Mouse (Mus musculus) embryo, embryonic 9.5 days (tissue): ENCODE results near the gene Slc4a11.

Experiments used
- DNase-seq: peaks from one replicate; pipeline ENCODE4 v3.0.0-alpha.2; 2017; ENCODE audit errors: extremely low spot score

The Slc4a11 gene

DNA sequence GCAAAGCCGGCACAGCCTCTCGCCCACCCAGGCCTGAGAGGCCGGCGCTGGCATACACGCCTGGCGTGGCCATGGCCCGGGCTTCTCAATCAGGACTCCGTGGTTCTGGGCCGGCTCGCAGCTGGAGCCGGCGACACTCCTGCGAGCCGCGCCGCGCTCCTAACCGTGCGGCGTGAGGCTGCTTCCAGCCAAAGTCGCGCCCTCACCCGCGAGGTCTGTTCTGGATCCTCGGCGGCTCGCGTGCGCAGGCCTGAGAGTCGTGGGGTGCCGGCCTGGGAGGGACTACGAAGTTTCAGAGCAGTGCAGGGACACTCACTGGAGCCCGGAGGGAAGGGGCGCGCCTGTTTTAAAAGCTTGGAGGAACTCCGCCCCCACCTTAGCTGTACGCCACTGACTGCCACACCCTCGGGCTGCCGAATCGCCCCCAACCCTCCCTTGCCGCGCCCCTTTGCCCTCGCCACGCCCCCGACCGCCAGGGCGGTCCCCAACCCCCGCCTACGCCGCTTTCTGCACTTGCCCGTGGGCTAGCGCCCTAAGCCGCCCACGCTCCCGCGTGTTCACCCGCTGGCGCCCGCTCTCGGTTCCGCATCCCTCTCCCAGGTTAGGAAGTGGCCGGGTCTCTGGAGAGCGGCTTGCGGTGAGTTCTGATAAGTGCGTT, at the start of gene Slc4a11:
Slc4a11 (minus strand) TSS at position 367 of the 658 bp plus-strand sequence.
- peak; percentile 72 for DNase-seq

DNA sequence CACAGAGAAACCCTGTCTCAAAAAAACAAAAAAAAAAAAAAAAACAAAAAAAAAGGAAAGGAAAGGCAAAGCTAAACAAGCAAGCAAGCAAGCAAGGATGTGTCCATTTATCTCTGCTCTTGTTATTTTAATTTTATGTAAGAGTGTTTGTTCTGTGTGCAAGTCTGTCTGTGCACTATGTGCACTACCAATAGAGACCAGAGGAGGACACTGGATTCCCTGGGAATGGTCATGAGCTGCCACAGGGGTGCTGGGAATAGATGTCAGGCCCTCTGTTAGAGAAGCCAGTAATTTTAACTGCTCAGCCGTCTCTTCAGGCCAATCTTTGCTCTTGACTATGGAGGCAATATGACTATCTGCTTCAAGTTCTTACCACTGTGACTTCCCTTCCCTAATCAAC, 46.3 kb upstream of the Slc4a11 start:
- DNase-seq, result no peak

DNA sequence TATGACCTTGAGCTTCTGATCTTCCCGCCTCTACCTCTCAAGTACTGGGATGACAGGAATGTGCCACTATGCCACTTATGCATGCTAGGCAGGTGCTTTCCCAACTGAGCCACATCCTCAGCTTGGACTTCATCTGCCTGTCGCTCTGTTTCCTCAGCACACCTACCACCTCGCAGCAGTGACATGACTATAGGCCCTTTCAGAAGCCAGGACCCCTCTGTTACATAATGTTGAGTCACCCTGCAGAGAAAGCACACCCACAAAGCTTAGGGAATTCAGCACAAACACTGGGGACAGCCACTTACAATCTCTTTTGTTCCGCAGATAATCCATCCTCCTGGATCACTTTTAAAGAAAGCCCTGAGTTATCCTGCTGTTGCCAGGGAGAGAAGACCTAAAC, 42.8 kb upstream of the Slc4a11 start:
- DNase-seq, result no peak

DNA sequence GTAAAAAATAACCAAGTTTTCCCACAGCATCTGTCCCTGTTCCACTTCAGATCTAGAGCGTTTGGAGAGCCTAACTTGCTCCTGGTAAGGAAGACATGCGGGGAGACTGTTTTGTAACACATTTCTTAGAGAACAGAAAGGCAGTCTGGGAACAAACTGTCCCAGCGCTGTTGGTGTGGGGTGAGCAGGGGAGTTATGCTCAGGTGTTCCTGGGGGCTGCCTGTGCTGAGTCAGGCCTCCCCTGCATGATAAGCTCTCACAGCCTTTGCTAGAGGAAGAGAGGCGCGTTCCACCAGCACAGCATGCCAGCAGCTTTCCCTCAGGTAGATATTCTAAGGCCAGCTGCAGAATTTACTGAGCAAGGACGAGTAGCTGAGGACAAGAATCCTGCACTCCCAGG, 40.7 kb upstream of the Slc4a11 start:
- no peak for DNase-seq

DNA sequence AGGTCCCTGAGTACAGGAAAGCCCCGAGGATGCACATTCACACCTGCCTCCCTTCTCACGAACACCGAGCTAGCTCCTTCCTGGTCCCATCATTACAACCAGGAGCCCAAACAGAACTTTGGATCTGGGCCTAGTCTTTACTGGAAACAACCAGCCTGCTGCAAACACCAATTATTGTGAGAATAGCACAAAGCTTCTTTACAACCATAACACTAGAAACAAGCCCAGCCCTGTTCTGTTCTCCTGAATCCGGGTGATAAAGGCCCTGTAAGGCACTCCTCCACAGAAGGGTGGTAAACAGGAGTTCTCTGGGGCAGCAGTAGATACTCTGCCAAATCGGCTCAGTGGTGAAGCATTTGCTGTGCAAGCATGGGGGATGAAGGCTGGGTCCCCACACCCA, 38.0 kb upstream of the Slc4a11 start:
- no peak for DNase-seq

DNA sequence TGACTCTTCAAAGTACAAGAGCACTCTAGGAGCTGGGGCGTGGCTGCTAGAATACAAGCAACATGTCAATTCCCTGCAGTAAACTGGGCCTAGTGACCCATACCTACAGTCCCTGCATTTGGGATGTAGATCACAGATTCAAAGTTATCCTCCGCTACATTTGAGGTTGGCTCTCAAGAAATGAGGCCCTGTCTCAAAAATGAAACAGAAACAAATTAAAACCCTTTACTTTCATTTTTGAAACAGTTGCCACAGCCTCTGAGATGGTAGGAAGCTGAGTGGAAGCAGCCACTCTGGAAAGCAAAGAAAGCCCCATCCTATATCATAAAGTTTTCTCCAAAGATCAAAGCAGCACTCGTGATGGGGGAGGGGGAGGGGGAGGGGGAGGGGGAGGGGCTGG, 36.1 kb upstream of the Slc4a11 start:
- DNase-seq, result no peak

DNA sequence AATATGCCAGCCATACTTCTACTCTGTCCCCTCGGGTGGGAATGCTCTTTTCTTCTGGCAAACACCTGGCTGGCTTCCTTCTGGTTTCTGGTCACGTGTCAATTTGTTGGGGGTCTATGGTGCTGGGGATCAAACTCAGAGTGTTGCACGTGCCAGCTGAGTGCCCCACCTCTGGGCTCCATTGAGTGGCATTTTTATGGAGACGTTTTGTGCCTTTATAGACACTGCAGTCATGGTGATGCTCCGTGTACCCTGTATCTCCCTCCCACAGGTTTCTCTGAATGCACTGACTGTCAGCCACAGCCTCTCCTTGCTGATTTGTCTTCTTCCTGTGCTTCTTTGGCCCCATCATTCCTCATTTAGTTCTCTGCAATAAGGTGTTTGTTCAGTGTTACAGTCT, 34.5 kb upstream of the Slc4a11 start:
- DNase-seq, result no peak

DNA sequence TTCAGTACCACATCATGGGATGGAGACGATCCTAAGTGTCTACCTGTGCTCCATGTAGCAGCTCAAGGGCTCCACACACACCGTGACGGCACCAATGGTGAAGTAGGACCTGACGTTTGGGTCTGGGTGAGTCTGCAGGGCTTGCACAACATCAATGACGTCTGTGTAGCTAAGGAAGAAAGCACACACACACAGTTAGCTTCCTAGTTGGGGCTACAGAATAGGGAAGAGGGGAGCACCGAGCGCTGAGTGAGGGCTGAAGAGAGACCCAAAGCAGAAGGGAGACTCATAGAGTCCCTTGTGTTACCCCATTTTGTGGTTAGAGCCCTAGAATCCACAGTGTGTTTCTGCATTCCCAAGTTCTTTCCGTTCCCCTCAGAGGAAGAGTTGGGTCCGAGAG, 33.4 kb upstream of the Slc4a11 start:
- DNase-seq, result no peak

DNA sequence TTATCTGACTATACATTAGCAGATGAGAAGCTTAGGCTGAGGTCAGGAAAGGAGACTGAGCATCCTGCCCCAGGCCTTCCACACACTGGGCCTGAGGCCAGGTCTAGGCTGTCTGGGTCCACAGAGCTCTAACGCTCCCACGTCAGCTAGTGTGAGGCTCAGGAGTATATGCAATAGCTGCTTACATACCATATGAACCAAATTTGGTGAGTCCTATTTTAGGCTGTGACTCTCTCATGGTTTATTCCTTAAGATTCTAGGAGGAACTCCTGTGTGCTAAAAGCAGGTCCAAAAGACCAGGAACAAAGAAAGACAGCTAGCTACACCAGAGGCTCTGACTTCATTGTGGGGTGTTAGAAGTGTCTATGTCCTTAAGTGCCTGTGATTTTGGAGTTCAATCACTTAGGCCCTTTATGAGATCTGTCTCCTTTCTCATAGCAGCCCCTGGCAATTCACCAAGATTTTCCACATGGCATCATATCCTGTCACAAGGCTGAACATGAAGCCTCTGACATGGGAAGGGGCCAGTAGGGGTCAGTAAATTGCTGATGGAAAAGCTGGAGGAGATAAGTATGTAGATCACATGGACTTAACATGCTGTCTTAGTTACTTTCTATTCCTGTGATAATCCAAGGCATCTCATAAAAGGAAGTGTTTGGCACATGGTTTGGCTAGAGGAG, 31.7 kb upstream of the Slc4a11 start:
- DNase-seq, result no peak

DNA sequence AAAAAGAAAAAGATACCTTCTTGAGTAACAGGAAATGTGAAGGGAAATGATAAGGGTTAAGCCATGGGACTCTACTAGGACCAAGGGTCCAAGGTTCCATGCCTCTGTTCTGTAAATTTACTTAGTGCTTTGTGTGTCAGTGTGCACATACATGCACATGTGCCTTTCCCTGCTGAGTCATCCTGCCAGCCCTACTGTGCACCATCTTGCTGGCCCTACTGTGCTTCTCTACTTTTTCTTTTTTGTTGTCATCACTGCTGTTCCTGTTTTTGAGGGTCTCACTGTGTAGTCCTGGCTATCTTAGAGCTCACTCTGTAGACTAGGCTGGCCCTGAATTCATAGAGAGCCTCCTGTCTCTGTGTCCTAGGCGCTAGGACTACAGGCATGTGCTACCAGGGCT, 30.4 kb upstream of the Slc4a11 start:
- no peak for DNase-seq

DNA sequence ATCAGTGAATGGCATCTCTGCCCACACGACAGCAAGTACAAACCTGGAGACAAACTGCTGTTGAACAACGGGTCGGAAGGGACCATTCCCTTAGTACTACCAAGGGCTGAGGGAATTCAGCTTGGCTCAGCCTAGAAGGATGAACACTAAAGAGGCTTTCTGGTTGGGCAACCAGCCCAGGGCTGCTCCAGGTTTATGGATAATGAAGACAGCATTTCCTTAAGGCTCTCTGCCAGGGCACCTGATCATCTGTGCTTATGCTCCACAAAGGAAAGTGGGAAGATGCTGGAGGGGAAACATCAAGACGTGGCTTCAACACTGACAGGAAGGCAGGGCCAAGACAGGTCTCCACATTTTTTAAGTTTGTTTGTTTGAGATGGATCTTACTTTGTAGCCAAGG, 27.1 kb upstream of the Slc4a11 start:
- DNase-seq, result no peak

DNA sequence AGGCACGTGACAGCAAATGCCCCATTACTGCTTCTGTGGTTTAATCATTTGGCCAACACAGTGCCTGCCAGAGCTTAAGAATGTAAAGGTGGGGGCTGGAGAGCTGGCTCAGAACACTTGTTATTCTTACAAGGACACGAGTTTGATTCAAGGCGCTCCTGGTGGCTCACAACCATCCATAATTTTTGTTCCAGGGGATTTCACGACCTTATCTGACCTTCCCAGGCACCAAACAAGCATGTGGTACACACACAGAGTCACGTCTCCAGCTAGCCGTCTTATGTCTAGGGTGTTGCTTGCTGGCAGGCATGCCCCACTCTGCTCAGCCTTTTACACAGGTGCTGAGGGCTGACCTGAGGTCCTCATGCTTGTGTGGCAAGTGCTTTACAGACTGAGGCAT, 20.6 kb upstream of the Slc4a11 start:
- DNase-seq, result no peak

DNA sequence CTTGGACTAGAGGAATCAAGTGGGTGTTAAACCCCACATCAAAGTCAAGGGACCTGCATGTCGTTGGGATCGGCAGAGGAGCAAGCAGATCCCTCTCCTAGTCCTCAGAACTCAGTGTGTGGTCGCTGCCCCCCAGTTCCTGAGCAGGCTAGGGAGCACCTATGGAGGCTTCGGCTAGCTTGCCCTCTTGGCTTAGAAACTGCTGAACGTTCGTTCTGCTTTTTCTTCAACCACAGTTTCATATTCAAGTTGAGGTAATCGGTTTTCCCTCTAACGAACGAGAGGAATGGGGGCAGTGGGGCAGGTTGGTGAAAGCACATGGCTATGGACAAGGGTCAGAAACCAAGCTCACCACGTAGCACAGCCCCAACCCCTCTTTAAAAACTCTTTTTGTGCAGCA, 9.7 kb upstream of the Slc4a11 start:
- DNase-seq, result no peak

DNA sequence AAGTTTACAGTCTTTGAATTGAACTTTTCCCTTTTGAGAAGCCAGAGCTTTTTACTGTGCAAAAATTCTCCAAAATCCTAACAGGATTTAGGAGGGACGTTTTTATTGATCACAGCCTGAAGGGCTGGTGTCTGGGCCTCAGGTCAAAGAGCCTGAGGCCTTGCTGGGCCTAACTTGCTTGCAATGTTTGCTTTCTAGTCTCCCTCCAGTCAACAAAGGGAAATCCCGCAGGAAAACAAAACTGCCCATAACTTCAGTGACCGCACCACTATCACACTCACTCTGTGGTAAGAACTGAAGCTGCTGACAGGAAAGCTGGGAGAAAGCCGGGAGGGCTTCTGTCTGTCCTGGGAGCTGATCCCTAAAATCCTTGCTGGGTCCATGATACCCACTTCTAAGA, 9.3 kb upstream of the Slc4a11 start:
- DNase-seq, result no peak

DNA sequence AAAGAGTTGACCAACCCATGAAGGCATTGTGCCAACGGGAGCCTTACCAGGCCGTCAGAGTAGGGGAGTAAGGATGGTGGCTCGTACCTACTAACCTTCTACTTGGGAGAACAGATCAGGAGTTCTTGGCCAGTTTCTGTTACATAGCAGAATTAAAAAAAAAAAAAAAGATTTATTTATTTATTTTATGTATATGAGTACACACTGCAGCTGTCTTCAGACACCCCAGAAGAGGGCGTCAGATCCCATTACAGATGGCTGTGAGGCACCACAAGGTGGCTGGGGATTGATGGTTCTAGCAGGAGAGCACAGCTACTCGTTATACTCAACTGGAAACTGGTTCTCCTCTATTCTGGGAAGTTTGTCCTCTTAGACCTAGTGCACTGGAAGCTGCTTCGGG, 7.9 kb upstream of the Slc4a11 start:
- DNase-seq, result no peak

DNA sequence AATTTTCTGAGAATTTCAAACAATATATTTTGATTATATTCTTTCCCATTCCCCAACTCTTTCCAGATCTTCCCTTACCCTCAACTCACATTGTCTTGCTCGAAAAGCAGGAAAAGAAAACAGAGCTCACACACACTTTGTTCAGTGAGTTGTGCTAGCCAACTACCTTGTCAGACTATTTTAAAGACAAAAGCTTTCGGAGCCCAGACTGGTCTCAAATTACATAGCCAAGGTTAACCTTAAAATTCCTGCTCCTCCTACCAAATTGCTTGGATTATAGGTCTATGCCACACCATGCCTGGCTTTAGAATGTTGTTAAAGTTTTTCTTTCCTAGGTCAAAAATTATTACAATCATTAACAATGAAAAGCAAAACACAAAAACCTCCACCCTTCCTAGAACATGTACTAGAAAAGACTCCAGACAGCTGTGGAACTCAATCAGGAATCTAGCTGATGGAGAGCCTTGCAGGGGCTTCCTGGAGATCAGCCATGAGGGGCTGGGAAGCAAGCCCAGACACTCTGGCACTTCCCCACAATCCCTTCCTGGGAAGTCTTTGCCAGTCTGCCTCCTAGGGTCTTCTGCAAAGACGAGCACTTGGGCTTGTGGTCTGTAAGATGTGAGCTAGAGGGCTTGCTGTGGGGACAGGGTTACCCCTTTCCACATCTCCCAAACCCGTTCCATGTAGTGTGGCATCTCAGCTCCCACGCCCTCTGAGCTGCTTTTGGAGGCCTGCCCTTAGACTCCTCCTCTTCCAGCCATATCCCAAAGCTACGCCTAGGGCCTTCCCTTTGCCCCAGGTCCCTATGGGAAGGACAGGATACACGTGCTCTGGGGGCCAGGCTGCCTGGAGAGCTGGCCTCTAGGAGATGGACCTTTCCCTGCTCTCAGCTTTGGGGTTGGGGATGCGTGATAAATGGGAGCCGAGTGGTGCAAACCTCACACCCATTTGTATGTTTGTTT, 7.0 kb upstream of the Slc4a11 start:
- DNase-seq, result no peak

DNA sequence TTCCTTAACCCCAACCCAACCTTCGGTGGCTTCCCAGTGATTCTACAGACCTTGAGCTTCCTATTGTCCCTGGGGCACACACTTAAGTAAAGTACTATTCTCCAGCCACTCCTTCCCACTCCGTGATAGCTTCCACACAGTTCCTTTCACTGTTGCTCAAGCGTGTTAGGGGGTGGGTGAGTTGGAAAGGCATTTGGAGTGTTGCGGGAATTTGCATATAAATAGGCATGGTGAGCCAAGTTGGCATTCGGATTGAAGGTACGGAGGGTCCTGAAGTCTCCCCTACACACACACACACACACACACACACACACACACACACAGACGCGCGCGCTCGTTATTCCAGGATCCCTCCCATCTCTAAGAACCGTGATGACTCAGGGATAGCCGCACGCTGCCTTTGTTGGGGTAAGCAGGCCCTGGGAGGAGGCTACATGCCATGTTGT, 525 bp upstream of the Slc4a11 start:
- DNase-seq, result no peak

DNA sequence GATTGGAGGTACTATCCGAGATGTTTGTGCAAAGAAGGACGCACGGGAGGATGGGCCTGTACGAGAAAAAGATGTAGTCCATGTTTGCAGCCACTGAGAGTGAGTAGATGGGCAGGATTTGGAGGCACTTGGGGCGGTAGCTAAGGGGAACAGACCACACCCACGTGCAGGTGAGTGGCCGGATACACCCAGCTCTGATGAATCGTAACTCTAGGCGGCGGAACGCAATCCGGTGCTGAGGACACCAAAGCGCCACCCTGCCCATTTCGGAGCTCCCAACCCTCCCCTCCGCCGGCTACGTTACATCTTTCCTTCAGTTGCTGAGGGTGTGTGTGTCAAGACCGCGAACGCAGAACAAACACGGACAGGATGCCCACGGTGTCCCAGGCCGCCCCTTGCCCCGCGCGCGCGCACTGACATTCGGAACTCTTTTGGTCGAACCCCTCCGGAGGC, 593 bp downstream of the Slc4a11 start:
- DNase-seq, result no peak

DNA sequence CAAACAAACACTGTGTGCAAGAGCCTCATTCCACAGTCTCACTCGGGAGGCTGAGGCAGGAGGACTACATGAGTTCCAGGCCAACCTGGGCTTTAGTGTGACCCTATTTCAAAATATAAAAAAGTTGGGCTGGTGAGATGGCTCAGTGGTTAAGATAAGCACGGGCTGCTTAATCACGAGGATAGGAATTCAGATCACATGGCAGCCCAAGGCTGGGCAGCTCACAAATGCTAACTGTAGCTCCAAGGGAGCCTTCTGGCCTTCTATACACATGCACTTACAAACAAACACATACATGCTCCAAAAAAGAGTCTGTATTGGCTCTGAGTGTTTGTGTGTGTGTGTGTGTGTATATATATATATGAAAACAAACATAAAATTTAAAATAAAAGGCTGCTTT, 3.8 kb downstream of the Slc4a11 start:
- no peak for DNase-seq

DNA sequence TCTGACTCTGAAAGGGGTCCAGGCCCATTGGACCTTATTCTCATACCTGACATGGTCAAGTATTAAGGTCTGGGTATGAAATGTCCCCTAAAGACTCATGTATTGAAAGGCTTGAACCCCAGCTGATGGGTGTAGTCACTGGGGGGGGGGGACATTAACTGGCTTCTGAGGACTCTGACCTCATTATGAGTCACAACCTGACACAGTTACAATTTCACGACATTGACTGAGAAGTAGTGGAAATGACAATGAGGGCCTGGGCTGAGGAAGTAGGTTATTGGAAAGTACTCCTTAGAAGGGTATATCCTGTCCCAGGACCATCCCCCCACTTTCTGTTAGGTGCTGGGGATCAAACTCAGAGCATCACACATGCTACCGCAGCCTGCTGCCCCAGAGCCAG, 8.3 kb downstream of the Slc4a11 start:
- no peak for DNase-seq

DNA sequence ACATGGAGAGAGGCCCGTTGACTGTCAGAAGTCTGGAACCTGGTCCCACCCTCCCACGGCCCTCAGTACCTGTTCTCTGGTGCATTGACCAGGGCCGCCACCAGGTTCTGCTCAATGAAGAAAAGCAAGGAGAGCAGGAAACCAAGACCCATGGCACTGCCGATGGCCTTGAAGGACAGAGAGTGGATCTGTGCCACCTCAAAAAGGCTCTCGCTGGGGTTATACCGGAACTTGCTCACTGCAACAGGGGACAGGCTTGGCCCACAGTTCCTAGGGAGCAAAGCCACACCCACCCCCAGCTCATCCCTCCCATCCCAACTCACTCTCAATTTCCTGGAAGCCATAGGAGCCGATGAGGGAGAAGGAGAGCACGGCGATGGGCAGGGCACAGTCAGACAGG, 11.9 kb downstream of the Slc4a11 start:
- DNase-seq, result no peak

DNA sequence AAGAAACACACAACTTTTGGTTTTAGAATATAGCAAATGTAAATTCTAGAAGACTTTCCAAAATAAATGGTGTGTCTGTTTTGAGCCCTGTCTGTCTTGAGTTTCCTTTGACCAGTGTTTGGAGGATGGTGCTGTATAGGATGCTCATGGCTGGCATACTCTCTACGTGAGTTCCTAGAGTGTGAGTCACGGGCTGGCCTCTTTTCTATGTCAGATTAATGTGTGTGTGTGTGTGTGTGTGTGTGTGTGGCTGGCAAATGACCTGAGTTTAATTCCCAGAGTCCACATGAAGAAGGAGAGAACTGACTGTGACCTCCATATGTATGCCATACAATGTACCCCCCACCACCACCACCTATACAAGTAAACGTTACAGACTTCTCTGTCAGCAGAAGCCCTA, 15.8 kb downstream of the Slc4a11 start:
- DNase-seq, result no peak

DNA sequence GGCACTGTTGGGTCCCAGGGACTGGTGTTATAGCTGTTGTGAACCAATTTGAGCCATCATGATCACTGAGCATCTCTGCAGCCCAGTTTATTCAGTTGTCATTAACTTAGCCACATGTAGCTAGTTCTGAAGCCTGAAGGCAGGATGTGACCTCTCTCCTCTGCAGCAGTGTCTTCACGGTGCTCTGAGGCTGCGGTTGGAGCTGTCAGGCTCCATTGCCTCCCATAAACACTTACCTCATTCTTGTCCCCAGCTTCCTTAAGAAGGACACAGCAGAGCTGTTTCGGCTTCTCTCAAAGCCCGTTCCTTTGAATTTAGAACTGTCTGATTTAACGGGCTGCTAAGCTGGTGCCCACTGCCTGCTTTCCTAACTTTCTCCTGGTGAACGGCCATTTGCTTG, 17.4 kb downstream of the Slc4a11 start:
- DNase-seq, result no peak
